Mouse (Mus musculus) spleen, adult 12 weeks (tissue): Measurements from ENCODE around the gene Spint2.
A peak's percentile ranks its signal among the peaks of the same experiment; 100 is the strongest.
"Not testable (repeated sequence)": the region's sequence is repeated elsewhere in the genome, so short reads cannot be mapped to it uniquely, and the experiment has no call there.

Source experiments
- DNase-seq: peaks from one replicate; pipeline ENCODE4 v3.0.0; 2022; ENCODE audit warnings: low spot score

The Spint2 gene

GRCm38 (mm10) chr7:29238019-29238967 is 43.4 kb downstream of the Spint2 start, which contains the start of gene Yif1b:
Yif1b (plus strand) TSS chr7:29238329.
- DNase-seq: peak; percentile 99

GRCm38 (mm10) chr7:29237596-29237995 is 44.1 kb downstream of the Spint2 start:
- DNase-seq: not testable (repeated sequence)

GRCm38 (mm10) chr7:29236593-29236992 is 45.1 kb downstream of the Spint2 start:
- DNase-seq: no peak

GRCm38 (mm10) chr7:29234661-29235060 is 47.1 kb downstream of the Spint2 start:
- no peak for DNase-seq

- no peak for DNase-seq
Measured at GRCm38 (mm10) chr7:29233745-29234144, 48.0 kb downstream of the Spint2 start.

GRCm38 (mm10) chr7:29232247-29233013 is 49.3 kb downstream of the Spint2 start, which contains the start of gene Kcnk6:
Kcnk6 (minus strand) TSS chr7:29232515.
- DNase-seq: no peak

GRCm38 (mm10) chr7:29231517-29231916 is 50.2 kb downstream of the Spint2 start:
- no peak for DNase-seq

- DNase-seq: no peak
Measured at GRCm38 (mm10) chr7:29230560-29230959, 51.2 kb downstream of the Spint2 start.

GRCm38 (mm10) chr7:29228202-29228601 is 53.5 kb downstream of the Spint2 start:
- DNase-seq: no peak

- DNase-seq: no peak
Measured at GRCm38 (mm10) chr7:29225520-29225919, 56.2 kb downstream of the Spint2 start.

- DNase-seq: no peak
Measured at GRCm38 (mm10) chr7:29224756-29225394, 56.8 kb downstream of the Spint2 start.

GRCm38 (mm10) chr7:29214846-29215245 is 66.9 kb downstream of the Spint2 start:
- no peak for DNase-seq

GRCm38 (mm10) chr7:29214236-29214635 is 67.5 kb downstream of the Spint2 start:
- DNase-seq: no peak

- no peak for DNase-seq
Measured at GRCm38 (mm10) chr7:29213675-29214082, 68.0 kb downstream of the Spint2 start, which contains the start of gene Catsperg1. Catsperg1 (minus strand) TSS chr7:29214035.

GRCm38 (mm10) chr7:29212775-29213560 is 68.7 kb downstream of the Spint2 start:
- not testable (repeated sequence) for DNase-seq

GRCm38 (mm10) chr7:29212199-29212765 is 69.4 kb downstream of the Spint2 start:
- DNase-seq: no peak

GRCm38 (mm10) chr7:29211415-29212198 is 70.1 kb downstream of the Spint2 start:
- peak; percentile 74 for DNase-seq

- DNase-seq: not testable (repeated sequence)
Measured at GRCm38 (mm10) chr7:29211013-29211412, 70.7 kb downstream of the Spint2 start.
